Mouse (Mus musculus): ENCODE data around the gene Zfp207.
"Not testable (repeated sequence)": the region's sequence is repeated elsewhere in the genome, so short reads cannot be mapped to it uniquely, and the experiment has no call there.

Gene Zfp207

GRCm38 (mm10) chr11:80383019-80383625 lies at the start of gene Zfp207:
Zfp207 (plus strand) TSS chr11:80383279.
- DNase-seq (ENCODE audit: low read depth): peak; percentile 98

- no peak for DNase-seq (ENCODE audit: low read depth)
Measured at GRCm38 (mm10) chr11:80335609-80336350, 47.3 kb upstream of the Zfp207 start.

GRCm38 (mm10) chr11:80336351-80336730 lies 46.7 kb upstream of the Zfp207 start:
- DNase-seq (ENCODE audit: low read depth): no peak

- no peak for DNase-seq (ENCODE audit: low read depth)
Measured at GRCm38 (mm10) chr11:80342482-80342881, 40.6 kb upstream of the Zfp207 start.

GRCm38 (mm10) chr11:80351832-80352430 lies 31.1 kb upstream of the Zfp207 start:
- DNase-seq (ENCODE audit: low read depth): peak; percentile 77

- peak; percentile 47 for DNase-seq (ENCODE audit: low read depth)
Measured at GRCm38 (mm10) chr11:80354832-80355231, 28.2 kb upstream of the Zfp207 start.

GRCm38 (mm10) chr11:80368949-80369348 lies 14.1 kb upstream of the Zfp207 start:
- no peak for DNase-seq (ENCODE audit: low read depth)

- no peak for DNase-seq (ENCODE audit: low read depth)
Measured at GRCm38 (mm10) chr11:80376651-80377050, 6.4 kb upstream of the Zfp207 start.

- peak; percentile 91 for DNase-seq (ENCODE audit: low read depth)
Measured at GRCm38 (mm10) chr11:80377712-80378451, 5.2 kb upstream of the Zfp207 start, which contains the start of gene 5730455P16Rik. 5730455P16Rik (minus strand) TSS chr11:80378034.

GRCm38 (mm10) chr11:80378452-80379068 lies 4.5 kb upstream of the Zfp207 start:
- DNase-seq (ENCODE audit: low read depth): not testable (repeated sequence)

- DNase-seq (ENCODE audit: low read depth): not testable (repeated sequence)
Measured at GRCm38 (mm10) chr11:80379184-80379583, 3.9 kb upstream of the Zfp207 start.

- DNase-seq (ENCODE audit: low read depth): peak; percentile 91
Measured at GRCm38 (mm10) chr11:80382626-80383018, 457 bp upstream of the Zfp207 start.

GRCm38 (mm10) chr11:80383626-80384046 lies 557 bp downstream of the Zfp207 start:
- DNase-seq (ENCODE audit: low read depth): peak; percentile 86

- DNase-seq (ENCODE audit: low read depth): no peak
Measured at GRCm38 (mm10) chr11:80384461-80384860, 1.4 kb downstream of the Zfp207 start.

GRCm38 (mm10) chr11:80385055-80385454 lies 2.0 kb downstream of the Zfp207 start:
- DNase-seq (ENCODE audit: low read depth): no peak

- no peak for DNase-seq (ENCODE audit: low read depth)
Measured at GRCm38 (mm10) chr11:80386790-80387189, 3.7 kb downstream of the Zfp207 start.

- no peak for DNase-seq (ENCODE audit: low read depth)
Measured at GRCm38 (mm10) chr11:80389885-80390284, 6.8 kb downstream of the Zfp207 start.

- DNase-seq (ENCODE audit: low read depth): no peak
Measured at GRCm38 (mm10) chr11:80391407-80392120, 8.5 kb downstream of the Zfp207 start.

- DNase-seq (ENCODE audit: low read depth): no peak
Measured at GRCm38 (mm10) chr11:80395930-80396329, 12.9 kb downstream of the Zfp207 start.

GRCm38 (mm10) chr11:80396617-80397016 lies 13.5 kb downstream of the Zfp207 start:
- DNase-seq (ENCODE audit: low read depth): no peak

GRCm38 (mm10) chr11:80407878-80408277 lies 24.8 kb downstream of the Zfp207 start:
- not testable (repeated sequence) for DNase-seq (ENCODE audit: low read depth)

Data from 416B (cell line).